Mouse (Mus musculus) embryonic facial prominence, embryonic 12.5 days (tissue): Measurements from ENCODE around the gene Rchy1. TPM values are rescaled to one million over a fixed set of nuclear protein-coding genes. Genes with fewer than 3 reads are reported as not detected.

Experiments
- ATAC-seq: fragments of 200-750 bp; cut with Nextera tagmentation; 2 replicates; pipeline ENCODE4 v1.8.0; 2017; ENCODE audit not compliant: insufficient number of reproducible peaks, insufficient read depth, low FRiP score, low TSS enrichment
- H3K27ac ChIP-seq: fragments of 300-500 bp; sonication (generic); 2 replicates; pipeline ENCODE4 v1.5.1; 2016; ENCODE audit warnings: mild to moderate bottlenecking
- H3K27me3 ChIP-seq: fragments of 300-500 bp; sonication (generic); 2 replicates; pipeline ENCODE4 v1.6.1; 2016; ENCODE audit warnings: mild to moderate bottlenecking, moderate library complexity
- H3K36me3 ChIP-seq: fragments of 300-500 bp; sonication (generic); 2 replicates; pipeline ENCODE4 v1.6.1; 2016; ENCODE audit warnings: mild to moderate bottlenecking
- H3K4me1 ChIP-seq: fragments of 300-500 bp; sonication (generic); 2 replicates; pipeline ENCODE4 v1.6.1; 2016
- H3K4me2 ChIP-seq: fragments of 300-500 bp; sonication (generic); replicated peaks from 2 replicates; pipeline ENCODE4 v1.6.1; 2016; ENCODE audit warnings: mild to moderate bottlenecking, moderate library complexity
- H3K4me3 ChIP-seq: fragments of 300-500 bp; sonication (generic); 2 replicates; pipeline ENCODE4 v1.5.1; 2016; ENCODE audit warnings: mild to moderate bottlenecking
- H3K9ac ChIP-seq: fragments of 300-500 bp; sonication (generic); 2 replicates; pipeline ENCODE4 v1.6.1; 2016; ENCODE audit warnings: mild to moderate bottlenecking, moderate library complexity
- H3K9me3 ChIP-seq: fragments of 300-500 bp; sonication (generic); 2 replicates; pipeline ENCODE4 v1.6.1; 2016; ENCODE audit warnings: mild to moderate bottlenecking, moderate library complexity
- WGBS: fragments of 180-500 bp; shearing (Covaris S2); methylation state at CpG from one replicate; pipeline ENCODE4 v1.1.7; 2016; 5-methylcytosine and 5-hydroxymethylcytosine counted together
- polyA plus RNA-seq: library from polyadenylated mRNA; unstranded; fragments of >200 nt; fragmentation: Nextera tagmentation; extraction: Ambion mirVana; gene quantifications from 2 replicates; pipeline ENCODE4 v1.2.1, GENCODE M21; 2016

Rchy1 gene
- polyA plus RNA-seq, 1 experiment from 2014 or later, result 76.8 TPM

- H3K9me3 ChIP-seq, result no peaks in the 10 kb centered on the region
- H3K27ac ChIP-seq, result no peak overlapping the region
- H3K27me3 ChIP-seq, result no peaks in the 10 kb centered on the region
- no peak overlapping the region for H3K9ac ChIP-seq
- H3K4me2 ChIP-seq, result no peak overlapping the region
- 72% methylated on average over 2 of the region's 2 CpGs for WGBS
- ATAC-seq, result no peak
- no peaks in the 10 kb centered on the region for H3K4me1 ChIP-seq
- H3K4me3 ChIP-seq, result no peak overlapping the region
- H3K36me3 ChIP-seq, result no peaks in the 10 kb centered on the region
These were observed 20.6 kb upstream of the Rchy1 start for GRCm38 (mm10) chr5:91983490-91983889.

DNA sequence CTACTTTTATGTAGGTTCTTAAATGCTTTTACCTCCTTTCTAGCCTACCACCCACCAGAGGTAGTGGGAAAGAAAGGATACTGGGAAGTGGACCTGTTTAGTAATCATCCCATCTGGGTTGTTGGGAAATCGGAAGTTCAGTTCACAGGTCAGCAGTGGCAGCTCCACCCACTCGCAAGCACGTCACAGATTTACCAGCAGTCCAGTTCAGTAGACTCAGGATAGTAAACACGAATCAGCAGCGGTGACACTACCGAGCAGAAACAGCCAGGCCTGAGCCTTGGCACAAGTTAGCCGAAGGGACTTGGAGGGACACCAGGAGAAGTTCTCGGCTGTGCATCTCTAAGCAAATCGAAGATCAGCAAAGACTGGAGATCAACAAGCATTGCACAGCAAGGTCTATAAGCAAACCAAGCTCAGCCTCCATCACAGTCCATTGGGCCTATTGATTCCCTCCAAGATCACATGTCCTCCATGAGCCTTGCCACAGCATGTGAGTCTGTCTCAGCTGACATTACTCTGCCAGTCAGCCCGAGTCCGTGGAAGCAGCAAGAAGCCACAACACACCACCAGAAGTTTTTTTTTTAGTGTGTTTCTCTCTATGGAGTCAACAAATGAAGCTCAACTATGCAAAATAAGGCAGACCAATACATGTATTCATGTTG, 18.4 kb upstream of the Rchy1 start:
- no peak overlapping the region for H3K4me2 ChIP-seq
- no peak for ATAC-seq
- H3K4me3 ChIP-seq, result no peak overlapping the region
- H3K4me1 ChIP-seq, result no peaks in the 10 kb centered on the region
- WGBS, result 92% methylated on average over 11 of the region's 11 CpGs
- no peak overlapping the region for H3K27ac ChIP-seq
- H3K27me3 ChIP-seq, result no peaks in the 10 kb centered on the region
- H3K9ac ChIP-seq, result no peak overlapping the region
- no peaks in the 10 kb centered on the region for H3K9me3 ChIP-seq
- H3K36me3 ChIP-seq, result no peaks in the 10 kb centered on the region

DNA sequence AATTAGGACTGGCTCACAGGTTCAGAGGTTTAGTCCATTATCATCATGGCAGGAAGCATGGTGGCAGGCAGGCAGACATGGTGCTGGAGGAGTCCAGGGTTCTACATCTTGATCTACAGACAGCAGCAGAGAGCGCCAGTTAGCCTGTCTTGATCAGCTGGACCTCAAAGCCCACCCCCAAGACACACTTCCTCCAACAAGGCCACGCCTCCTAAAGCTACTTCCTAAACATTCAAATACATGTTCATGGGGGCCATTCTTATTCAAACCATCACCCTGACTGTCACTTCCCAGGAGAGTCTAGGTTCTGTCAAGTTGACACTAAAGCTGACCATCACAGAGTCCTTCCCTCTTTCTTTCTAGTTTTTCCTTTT, 14.5 kb upstream of the Rchy1 start:
- H3K27me3 ChIP-seq, result no peaks in the 10 kb centered on the region
- no peaks in the 10 kb centered on the region for H3K36me3 ChIP-seq
- no peaks in the 10 kb centered on the region for H3K9me3 ChIP-seq
- H3K4me1 ChIP-seq, result no peaks in the 10 kb centered on the region
- no peak overlapping the region for H3K4me2 ChIP-seq
- no peak overlapping the region for H3K27ac ChIP-seq
- WGBS, result 80% methylated on average over 2 of the region's 2 CpGs
- no peak overlapping the region for H3K4me3 ChIP-seq
- ATAC-seq, result no peak
- H3K9ac ChIP-seq, result no peak overlapping the region

DNA sequence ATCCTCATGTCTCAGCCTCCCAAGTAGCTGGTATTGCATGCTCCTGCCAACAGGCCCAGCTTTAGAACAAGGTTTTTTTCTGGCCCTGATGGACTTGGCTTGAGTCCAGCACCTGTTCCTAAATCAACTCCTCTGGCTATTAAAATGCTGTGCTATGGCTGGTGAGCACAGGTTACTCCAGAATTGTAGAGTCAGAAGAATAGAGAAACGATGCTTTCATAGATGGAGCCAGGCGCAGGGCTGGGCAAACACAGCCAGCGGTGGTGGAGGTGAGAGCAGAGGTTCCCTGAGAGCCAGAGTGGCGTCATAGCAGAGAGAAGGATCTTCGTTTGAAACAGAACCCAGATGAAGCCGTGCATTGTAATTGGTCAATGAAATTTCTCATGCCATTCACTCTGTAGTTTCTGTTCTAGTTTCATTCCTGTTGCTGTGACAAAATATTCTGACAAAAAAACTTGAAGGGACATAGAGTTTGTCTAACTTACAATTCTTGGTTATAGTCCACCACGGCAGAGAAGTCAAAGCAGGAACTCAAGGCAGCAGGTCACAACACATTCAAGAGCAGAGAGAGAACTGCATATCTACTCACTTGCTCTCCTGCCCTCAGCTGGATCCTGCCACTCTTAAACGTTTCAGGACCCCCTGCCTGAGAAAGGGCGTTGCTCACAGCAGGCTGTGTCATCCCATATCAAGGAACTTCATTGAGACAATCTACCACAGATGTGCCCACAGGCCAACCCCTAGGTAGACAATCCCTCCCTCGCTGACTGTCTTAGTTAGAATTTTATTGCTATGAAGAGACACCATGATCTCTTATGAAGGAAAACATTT, 13.9 kb upstream of the Rchy1 start:
- no peaks in the 10 kb centered on the region for H3K36me3 ChIP-seq
- H3K27me3 ChIP-seq, result no peaks in the 10 kb centered on the region
- H3K4me2 ChIP-seq, result no peak overlapping the region
- H3K9ac ChIP-seq, result no peak overlapping the region
- H3K4me1 ChIP-seq, result no peaks in the 10 kb centered on the region
- H3K4me3 ChIP-seq, result no peak overlapping the region
- 75% methylated on average over 10 of the region's 10 CpGs for WGBS
- no peak for ATAC-seq
- no peaks in the 10 kb centered on the region for H3K9me3 ChIP-seq
- no peak overlapping the region for H3K27ac ChIP-seq

- Histone ChIP-seq H3K36me3 (no peaks in the 10 kb centered on the region), H3K4me1 (no peaks in the 10 kb centered on the region), H3K9ac (no peak overlapping the region), H3K9me3 (no peaks in the 10 kb centered on the region), H3K4me2 (no peak overlapping the region), H3K27me3 (no peaks in the 10 kb centered on the region), H3K4me3 (no peak overlapping the region), H3K27ac (no peak overlapping the region)
- no peak for ATAC-seq
- 90% methylated on average over 9 of the region's 9 CpGs for WGBS
These were observed 12.9 kb upstream of the Rchy1 start for GRCm38 (mm10) chr5:91975758-91976157.

GRCm38 (mm10) chr5:91974002-91974401, 11.1 kb upstream of the Rchy1 start:
- no peaks in the 10 kb centered on the region for H3K4me1 ChIP-seq
- no peak overlapping the region for H3K9ac ChIP-seq
- H3K9me3 ChIP-seq, result no peaks in the 10 kb centered on the region
- H3K36me3 ChIP-seq, result no peaks in the 10 kb centered on the region
- ATAC-seq, result no peak
- no peak overlapping the region for H3K4me2 ChIP-seq
- H3K4me3 ChIP-seq, result no peak overlapping the region
- no peaks in the 10 kb centered on the region for H3K27me3 ChIP-seq
- no peak overlapping the region for H3K27ac ChIP-seq
- WGBS, result 92% methylated on average over 7 of the region's 7 CpGs

- H3K27me3 ChIP-seq, result no peaks in the 10 kb centered on the region
- H3K9ac ChIP-seq, result no peak overlapping the region
- H3K4me3 ChIP-seq, result no peak overlapping the region
- H3K27ac ChIP-seq, result no peak overlapping the region
- no peaks in the 10 kb centered on the region for H3K36me3 ChIP-seq
- ATAC-seq, result no peak
- 86% methylated on average over 3 of the region's 3 CpGs for WGBS
- H3K4me1 ChIP-seq, result no peaks in the 10 kb centered on the region
- H3K9me3 ChIP-seq, result no peaks in the 10 kb centered on the region
- H3K4me2 ChIP-seq, result no peak overlapping the region
These were observed 9.2 kb upstream of the Rchy1 start for GRCm38 (mm10) chr5:91972046-91972445.

- Histone ChIP-seq H3K9ac (peak overlapping the region; percentile 73), H3K4me3 (peak overlapping the region; percentile 71), H3K9me3 (no peaks in the 10 kb centered on the region), H3K27ac (peak overlapping the region; percentile 98), H3K4me2 (peak overlapping the region; percentile 60), H3K4me1 (peaks cover 14% of the 10 kb centered on the region), H3K36me3 (peaks cover 2% of the 10 kb centered on the region), H3K27me3 (no peaks in the 10 kb centered on the region)
- peak; percentile 8; the same call in 1 of the 2 replicates for ATAC-seq
- under 1% methylated on average over 14 of the region's 14 CpGs for WGBS
These were observed 619 bp downstream of the Rchy1 start for GRCm38 (mm10) chr5:91962259-91962638.

DNA sequence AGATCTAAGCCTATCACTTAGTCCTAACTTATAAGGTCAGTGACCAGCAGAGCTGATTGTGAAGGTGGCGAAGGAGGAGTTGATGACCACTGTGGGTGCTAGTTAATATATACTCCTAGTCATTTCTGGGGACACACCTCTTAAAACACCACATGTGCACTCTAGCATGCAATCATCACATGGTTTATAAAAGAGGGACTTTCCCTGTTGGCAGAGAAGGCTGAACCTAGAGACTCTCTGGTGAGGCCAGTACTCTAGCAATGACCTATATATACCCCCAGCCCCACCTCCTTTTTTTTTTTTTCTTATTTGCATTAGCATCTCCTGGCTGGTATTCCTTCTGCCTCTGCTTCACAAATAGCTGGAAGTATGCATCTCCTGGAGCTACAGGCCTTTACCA, 1.5 kb downstream of the Rchy1 start:
- Histone ChIP-seq H3K4me2 (peak overlapping the region; percentile 60), H3K9me3 (no peaks in the 10 kb centered on the region), H3K4me1 (peaks cover 14% of the 10 kb centered on the region), H3K36me3 (peaks cover 10% of the 10 kb centered on the region), H3K27ac (no peak overlapping the region), H3K27me3 (no peaks in the 10 kb centered on the region), H3K4me3 (peak overlapping the region; percentile 71), H3K9ac (peak overlapping the region; percentile 73; the same call in 1 of the 2 replicates)
- no peak for ATAC-seq
- WGBS, result 87% methylated on average over 1 of the region's 1 CpGs

DNA sequence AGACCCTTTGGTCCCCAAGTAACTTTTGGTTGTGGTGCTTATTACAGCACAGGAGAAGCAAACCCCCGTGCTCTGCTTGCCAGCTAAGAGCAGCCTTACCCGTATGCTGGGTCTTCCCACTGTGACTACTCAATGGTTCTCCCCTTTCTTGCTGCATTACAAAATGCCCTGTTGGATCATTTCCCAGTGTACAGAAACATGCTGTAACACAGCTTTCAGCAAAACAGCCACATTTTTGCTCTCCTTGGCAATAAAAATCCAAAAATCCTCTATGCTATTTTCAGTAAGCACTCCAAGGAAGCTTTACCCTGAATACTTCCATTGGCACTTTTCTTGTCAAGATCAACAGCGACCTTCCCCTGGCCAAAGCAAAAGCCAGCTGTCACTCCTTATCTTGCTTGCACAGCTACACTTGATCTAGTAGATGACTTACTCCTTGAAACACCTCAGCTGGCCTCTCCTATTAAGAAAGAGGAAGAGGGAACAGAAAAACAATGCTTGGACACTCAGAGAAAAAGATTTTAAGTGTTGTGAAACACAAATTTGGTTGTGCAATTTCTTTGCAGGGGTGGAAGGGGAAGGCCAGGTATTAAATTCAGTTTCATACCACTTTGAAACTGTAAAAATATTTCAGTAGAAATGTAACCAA, 2.1 kb downstream of the Rchy1 start:
- Histone ChIP-seq H3K27me3 (no peaks in the 10 kb centered on the region), H3K9me3 (no peaks in the 10 kb centered on the region), H3K9ac (peak overlapping the region; percentile 45; the same call in 1 of the 2 replicates), H3K36me3 (peaks cover 11% of the 10 kb centered on the region), H3K27ac (no peak overlapping the region), H3K4me2 (peak overlapping the region; percentile 60; the same call in 1 of the 2 replicates), H3K4me3 (no peak overlapping the region), H3K4me1 (peaks cover 14% of the 10 kb centered on the region)
- WGBS, result 75% methylated on average over 3 of the region's 3 CpGs
- ATAC-seq, result no peak

DNA sequence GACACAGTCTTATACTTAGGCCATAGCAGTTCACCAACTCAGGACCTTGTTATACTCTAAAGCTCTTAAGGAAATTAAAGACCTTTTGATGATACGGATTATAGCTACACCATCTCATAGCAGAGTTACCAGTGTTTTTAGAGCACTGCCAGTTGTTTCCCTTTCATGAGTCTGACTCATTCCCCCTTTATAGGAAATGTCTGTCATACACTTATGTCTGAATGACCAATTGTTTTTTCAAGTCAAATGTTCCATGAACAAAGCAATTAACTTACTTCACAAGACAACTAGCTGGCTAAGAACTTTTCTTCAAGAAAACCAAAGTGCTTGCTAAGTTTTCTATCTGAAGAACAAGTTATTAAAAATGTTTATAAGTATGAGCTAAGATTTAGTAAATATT, 2.9 kb downstream of the Rchy1 start:
- Histone ChIP-seq H3K27me3 (no peaks in the 10 kb centered on the region), H3K36me3 (peaks cover 15% of the 10 kb centered on the region), H3K4me1 (peaks cover 14% of the 10 kb centered on the region), H3K4me3 (no peak overlapping the region), H3K9me3 (no peaks in the 10 kb centered on the region), H3K4me2 (0 out of 2 replicates have a peak overlapping the region, but pooled peaks have one; percentile 60), H3K9ac (no peak overlapping the region), H3K27ac (no peak overlapping the region)
- no peak for ATAC-seq
- 85% methylated on average over 1 of the region's 1 CpGs for WGBS

DNA sequence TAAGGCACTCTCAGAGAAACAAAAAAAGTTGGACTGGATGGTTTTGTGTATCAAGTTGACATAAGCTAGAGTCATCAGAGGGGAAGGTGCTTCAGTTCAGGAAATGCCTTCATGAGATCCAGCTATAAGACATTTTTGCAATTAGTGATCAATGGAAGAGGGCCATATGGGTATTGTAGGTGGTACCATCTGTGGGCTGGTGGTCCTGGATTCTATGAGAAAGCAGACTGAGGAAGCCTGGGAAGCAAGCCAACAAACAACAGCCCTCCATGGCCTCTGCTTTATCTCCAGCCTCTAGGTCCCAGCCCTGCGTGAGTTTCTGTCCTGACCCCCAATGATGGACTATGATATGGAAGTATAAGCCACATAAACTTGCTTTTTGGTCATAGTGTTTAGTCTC, 3.8 kb downstream of the Rchy1 start:
- Histone ChIP-seq H3K9ac (no peak overlapping the region), H3K27ac (no peak overlapping the region), H3K27me3 (no peaks in the 10 kb centered on the region), H3K4me3 (no peak overlapping the region), H3K9me3 (no peaks in the 10 kb centered on the region), H3K4me1 (peaks cover 14% of the 10 kb centered on the region), H3K4me2 (no peak overlapping the region), H3K36me3 (peaks cover 20% of the 10 kb centered on the region)
- 94% methylated on average over 1 of the region's 1 CpGs for WGBS
- ATAC-seq, result no peak
